Mouse (Mus musculus) CH12.LX (cell line): Measurements from ENCODE around the gene Siah3. TPM values are rescaled to one million over a fixed set of nuclear protein-coding genes. Genes with fewer than 3 reads are reported as not detected.

Experiments
- DNase-seq: peaks from one replicate; pipeline ENCODE4 v3.0.0-alpha.2; 2013; ENCODE audit errors: extremely low read depth
- H3K27ac ChIP-seq: 2 replicates; pipeline ENCODE4 v1.5.1; 2012; ENCODE audit warnings: low read depth, mild to moderate bottlenecking, control low read depth, moderate library complexity; ENCODE audit not compliant: insufficient read depth
- H3K27me3 ChIP-seq: replicated peaks from 2 replicates; pipeline ENCODE3; 2012; ENCODE audit warnings: inconsistent platforms
- H3K36me3 ChIP-seq, 2 experiments: replicated peaks in 1 of 2; 2 replicates each; pipeline versions ENCODE3 to v1.6.1; 2012; ENCODE audit warnings: inconsistent platforms in 1 of 2, low read length in 1 of 2, mild to moderate bottlenecking in 1 of 2, mixed read lengths in 1 of 2, moderate library complexity in 1 of 2; ENCODE audit not compliant: control insufficient read depth in 1 of 2, insufficient read depth in 1 of 2
- H3K4me1 ChIP-seq, 2 experiments: 2 replicates each; pipeline ENCODE4 v1.6.1; 2012; ENCODE audit warnings: inconsistent platforms in 1 of 2, moderate library complexity in 1 of 2; ENCODE audit not compliant: insufficient read depth in 2 of 2, control insufficient read depth in 1 of 2
- H3K4me2 ChIP-seq: 2 replicates; pipeline ENCODE4 v1.6.1; 2012; ENCODE audit warnings: low read depth, mild to moderate bottlenecking, control low read depth; ENCODE audit not compliant: poor library complexity, insufficient read depth, severe bottlenecking
- H3K4me3 ChIP-seq, 3 experiments: fragments of 150-350 bp in 1 of 3; sonication (generic) in 1 of 3; replicated peaks in 1 of 3; 2 replicates each; pipeline versions ENCODE3 to v1.5.1; 2011 to 2012; ENCODE audit warnings: low read depth in 2 of 3, low read length in 2 of 3, mild to moderate bottlenecking in 2 of 3, moderate library complexity in 2 of 3, control low read depth in 1 of 3, improper control_type of control experiment in 1 of 3, inconsistent platforms in 1 of 3, mixed read lengths in 1 of 3; ENCODE audit not compliant: poor library complexity in 1 of 3
- H3K79me2 ChIP-seq: replicated peaks from 2 replicates; pipeline ENCODE4 v1.6.1; 2012; ENCODE audit warnings: mild to moderate bottlenecking, moderate library complexity; ENCODE audit not compliant: control insufficient read depth, poor library complexity, insufficient read depth, severe bottlenecking; ENCODE audit errors: extremely low read depth
- H3K9ac ChIP-seq: 2 replicates; pipeline ENCODE4 v1.6.1; 2012; ENCODE audit warnings: low read depth, mild to moderate bottlenecking, control low read depth, moderate library complexity; ENCODE audit not compliant: insufficient read depth
- H3K9me3 ChIP-seq: replicated peaks from 2 replicates; pipeline ENCODE3; 2012; ENCODE audit warnings: low read length, inconsistent platforms, mixed read lengths
- BHLHE40 ChIP-seq: IDR thresholded peaks from 2 replicates; pipeline ENCODE4 v1.6.1; 2011; ENCODE audit warnings: mild to moderate bottlenecking, low read depth, low read length, improper control_type of control experiment
- CHD2 ChIP-seq: IDR thresholded peaks from 2 replicates; pipeline ENCODE4 v1.6.1; 2011; ENCODE audit warnings: low read length, improper control_type of control experiment
- CTCF ChIP-seq, 2 experiments: IDR thresholded peaks in 1 of 2; conservative IDR thresholded peaks in 1 of 2; 2 replicates each; pipeline ENCODE4 v1.5.1; 2011 to 2012; ENCODE audit warnings: low read depth in 2 of 2, low read length in 2 of 2, improper control_type of control experiment in 1 of 2, inconsistent platforms in 1 of 2, mild to moderate bottlenecking in 1 of 2, moderate library complexity in 1 of 2
- E2F4 ChIP-seq: IDR thresholded peaks from 2 replicates; pipeline ENCODE4 v1.6.1; 2011; ENCODE audit warnings: low read depth, low read length, improper control_type of control experiment; ENCODE audit not compliant: insufficient replicate concordance
- ELF1 ChIP-seq: IDR thresholded peaks from 2 replicates; pipeline ENCODE4 v1.6.1; 2014; ENCODE audit warnings: low read depth, mild to moderate bottlenecking, inconsistent platforms, low read length, improper control_type of control experiment
- EP300 ChIP-seq: IDR thresholded peaks from 2 replicates; pipeline ENCODE4 v1.6.1; 2011; ENCODE audit warnings: low read length, improper control_type of control experiment
- ETS1 ChIP-seq: conservative IDR thresholded peaks from 2 replicates; pipeline ENCODE4 v1.6.1; 2012; ENCODE audit warnings: low read depth, mild to moderate bottlenecking, inconsistent platforms, low read length, improper control_type of control experiment, moderate library complexity
- GABPA ChIP-seq: IDR thresholded peaks from 2 replicates; pipeline ENCODE4 v1.6.1; 2012; ENCODE audit warnings: low read depth, low read length, improper control_type of control experiment, inconsistent platforms; ENCODE audit not compliant: insufficient replicate concordance
- HCFC1 ChIP-seq: IDR thresholded peaks from 2 replicates; pipeline ENCODE4 v1.6.1; 2012; ENCODE audit warnings: low read depth, mild to moderate bottlenecking, inconsistent platforms, low read length, improper control_type of control experiment
- IRF4 ChIP-seq: IDR thresholded peaks from 2 replicates; pipeline ENCODE4 v1.6.1; 2014; ENCODE audit warnings: low read depth, mild to moderate bottlenecking, inconsistent platforms, low read length, improper control_type of control experiment
- JUN ChIP-seq: IDR thresholded peaks from 2 replicates; pipeline ENCODE4 v1.6.1; 2011; ENCODE audit warnings: low read depth, mild to moderate bottlenecking, low read length, improper control_type of control experiment, moderate library complexity; ENCODE audit not compliant: insufficient read depth
- JUND ChIP-seq: conservative IDR thresholded peaks from 2 replicates; pipeline ENCODE4 v1.6.1; 2011; ENCODE audit warnings: low read depth, low read length, improper control_type of control experiment
- MAZ ChIP-seq: IDR thresholded peaks from 2 replicates; pipeline ENCODE4 v1.6.1; 2012; ENCODE audit warnings: low read depth, mild to moderate bottlenecking, inconsistent platforms, low read length, improper control_type of control experiment, moderate library complexity
- MEF2A ChIP-seq: IDR thresholded peaks from 2 replicates; pipeline ENCODE4 v1.6.1; 2014; ENCODE audit warnings: low read depth, mild to moderate bottlenecking, inconsistent platforms, low read length, improper control_type of control experiment, borderline replicate concordance
- MXI1 ChIP-seq: IDR thresholded peaks from 2 replicates; pipeline ENCODE4 v1.6.1; 2011; ENCODE audit warnings: mild to moderate bottlenecking, low read depth, low read length, improper control_type of control experiment
- MYC ChIP-seq: IDR thresholded peaks from 2 replicates; pipeline ENCODE4 v1.6.1; 2011; ENCODE audit warnings: low read depth, mild to moderate bottlenecking, improper control_type of control experiment, low read length
- NELFE ChIP-seq: IDR thresholded peaks from 2 replicates; pipeline ENCODE4 v1.6.1; 2011; ENCODE audit warnings: low read depth, low read length, improper control_type of control experiment
- NRF1 ChIP-seq: IDR thresholded peaks from 2 replicates; pipeline ENCODE4 v1.6.1; 2014; ENCODE audit warnings: low read depth, mild to moderate bottlenecking, inconsistent platforms, low read length, improper control_type of control experiment, moderate library complexity
- POLR2AphosphoS2 ChIP-seq: IDR thresholded peaks from 2 replicates; pipeline ENCODE4 v1.6.1; 2011; ENCODE audit warnings: low read depth, low read length, improper control_type of control experiment
- RAD21 ChIP-seq: IDR thresholded peaks from 2 replicates; pipeline ENCODE4 v1.6.1; 2011; ENCODE audit warnings: low read depth, mild to moderate bottlenecking, low read length, improper control_type of control experiment, moderate library complexity
- RCOR1 ChIP-seq: conservative IDR thresholded peaks from 2 replicates; pipeline ENCODE4 v1.6.1; 2012; ENCODE audit warnings: low read depth, mild to moderate bottlenecking, inconsistent platforms, low read length, improper control_type of control experiment
- SIN3A ChIP-seq: IDR thresholded peaks from 2 replicates; pipeline ENCODE4 v1.6.1; 2012; ENCODE audit warnings: low read length, improper control_type of control experiment, inconsistent platforms
- SMC3 ChIP-seq: IDR thresholded peaks from 2 replicates; pipeline ENCODE4 v1.6.1; 2011; ENCODE audit warnings: low read depth, low read length, improper control_type of control experiment
- TBP ChIP-seq: conservative IDR thresholded peaks from 2 replicates; pipeline ENCODE4 v1.6.1; 2011; ENCODE audit warnings: low read depth, low read length, improper control_type of control experiment
- USF1 ChIP-seq: IDR thresholded peaks from 2 replicates; pipeline ENCODE4 v1.6.1; 2014; ENCODE audit warnings: low read depth, mild to moderate bottlenecking, inconsistent platforms, low read length, improper control_type of control experiment
- USF2 ChIP-seq: conservative IDR thresholded peaks from 2 replicates; pipeline ENCODE4 v1.6.1; 2011; ENCODE audit warnings: low read depth, low read length, improper control_type of control experiment
- ZC3H11A ChIP-seq: IDR thresholded peaks from 2 replicates; pipeline ENCODE4 v1.6.1; 2012; ENCODE audit warnings: low read depth, mild to moderate bottlenecking, inconsistent platforms, low read length, improper control_type of control experiment
- ZKSCAN1 ChIP-seq: IDR thresholded peaks from 2 replicates; pipeline ENCODE4 v1.6.1; 2012; ENCODE audit warnings: low read depth, inconsistent platforms, low read length, improper control_type of control experiment, borderline replicate concordance
- ZMIZ1 ChIP-seq: IDR thresholded peaks from 2 replicates; pipeline ENCODE4 v1.6.1; 2012; ENCODE audit warnings: low read depth, mild to moderate bottlenecking, inconsistent platforms, low read length, improper control_type of control experiment
- ZNF384 ChIP-seq: IDR thresholded peaks from 2 replicates; pipeline ENCODE4 v1.6.1; 2012; ENCODE audit warnings: low read depth, low read length, improper control_type of control experiment, inconsistent platforms
- dilution Hi-C: fragments of 300-500 bp; cut with MboI; formaldehyde crosslinking; loops from 2 replicates; pipeline ENCODE4 v1.14.3; 2020; ENCODE audit warnings: low sequenced_read_pairs; ENCODE audit not compliant: extremely low pct_unique_long_range_greater_than_20kb, extremely low pct_ligation_motif_present
- in situ Hi-C: fragments of 300-500 bp; cut with MboI; formaldehyde crosslinking; loops from 3 replicates; pipeline ENCODE4 v1.14.3; 2019; ENCODE audit warnings: low sequenced_read_pairs, low pct_ligation_motif_present, low pct_unique_long_range_greater_than_20kb, mixed read lengths
- polyA plus RNA-seq: library from polyadenylated mRNA; unstranded; fragments of >175 nt; gene quantifications from 2 replicates; pipeline ENCODE4 v1.2.1, GENCODE M21; 2012; ENCODE audit warnings: low read depth; ENCODE audit not compliant: insufficient read length
- total RNA-seq, 2 experiments: library from RNA; depleted of rRNA; stranded (reverse); fragments of 300-350 nt in 1 of 2; fragments of >200 nt in 1 of 2; gene quantifications; 2 replicates each; pipeline ENCODE4 v1.2.3; 2012 to 2014

Siah3 gene
- total and polyA plus RNA-seq, 3 experiments: not detected

- no peak overlapping the region for H3K9ac ChIP-seq
- H3K4me3 ChIP-seq: no peak overlapping the region
- in situ Hi-C loops (no loop called here), dilution Hi-C loops (no loop called here)
- no peak overlapping the region for H3K4me2 ChIP-seq
- no peaks in the 10 kb centered on the region for H3K9me3 ChIP-seq
- H3K27me3 ChIP-seq: peaks cover 5% of the 10 kb centered on the region
- no peak for DNase-seq
- H3K4me1 ChIP-seq: peaks cover 2 to 18% of the 10 kb centered on the region in 2 experiments; a peak in 3 of 4 replicates
- H3K79me2 ChIP-seq: no peaks in the 10 kb centered on the region
- H3K36me3 ChIP-seq: no peaks in the 10 kb centered on the region
- H3K27ac ChIP-seq: no peak overlapping the region
- TF ChIP-seq ETS1 (no peak), MEF2A (no peak), ZNF384 (no peak), E2F4 (no peak), IRF4 (no peak), USF1 (no peak), USF2 (no peak), RCOR1 (no peak), ZC3H11A (no peak), SMC3 (no peak), HCFC1 (no peak), NRF1 (no peak), CHD2 (no peak), MXI1 (no peak)
- TF ChIP-seq, all 38 proteins: peak for 0
These were observed 430 bp upstream of the Siah3 start for GRCm38 (mm10) chr14:75455361-75455742.

- Histone ChIP-seq H3K27me3 (peaks cover 5% of the 10 kb centered on the region), H3K4me1 (peaks cover 2 to 18% of the 10 kb centered on the region in 2 experiments; a peak in 3 of 4 replicates), H3K79me2 (no peaks in the 10 kb centered on the region), H3K9ac (no peak overlapping the region), H3K4me3 (peak overlapping the region in 1 of 3 experiments; percentile 56), H3K9me3 (no peaks in the 10 kb centered on the region), H3K27ac (no peak overlapping the region), H3K4me2 (peak overlapping the region; percentile 58), H3K36me3 (no peaks in the 10 kb centered on the region)
- peak; percentile 67 for DNase-seq
- in situ Hi-C loops: no loop called here
- dilution Hi-C loops: no loop called here
- TF ChIP-seq ZKSCAN1 (no peak), ELF1 (no peak), SMC3 (peak; percentile 42), POLR2AphosphoS2 (no peak), TBP (no peak), ETS1 (no peak), JUND (peak; percentile 24; the same call in 1 of the 2 replicates), CTCF (conservative IDR thresholded peaks at IDR 0.05 in 1 of 2, IDR thresholded peaks at IDR 0.05 in 1 of 2; ENCODE audit: low read depth in 2 of 2, low read length in 2 of 2) (peak in 1 of 2 experiments; percentile 37; a peak in 1 of 4 replicates), GABPA (no peak), MAZ (no peak), JUN (no peak), BHLHE40 (0 out of 2 replicates have a peak, but pooled peaks have one; percentile 16), MYC (no peak), USF2 (no peak), CHD2 (0 out of 2 replicates have a peak, but pooled peaks have one; percentile 11), SIN3A (peak; percentile 58; the same call in 1 of the 2 replicates), ZMIZ1 (no peak), RAD21 (peak; percentile 21), NELFE (no peak), EP300 (0 out of 2 replicates have a peak, but pooled peaks have one; percentile 24), ZC3H11A (no peak), RCOR1 (no peak), USF1 (no peak), ZNF384 (no peak)
These were observed 873 bp downstream of the Siah3 start for GRCm38 (mm10) chr14:75456489-75457220.
